Mouse (Mus musculus) heart, adult 2 months (tissue): ENCODE results near the gene Cct7. TPM values are rescaled to one million over a fixed set of nuclear protein-coding genes. Genes with fewer than 3 reads are reported as not detected.

ENCODE experiments used
- DNase-seq, 2 experiments: peaks; one replicate each; pipeline ENCODE4 v3.0.0; 2021
- H3K27ac ChIP-seq: fragments of 200-600 bp; 2 replicates; pipeline ENCODE4 v1.8.1; 2022
- H3K27me3 ChIP-seq: fragments of 200-500 bp; 2 replicates; pipeline ENCODE4 v1.6.1; 2012; ENCODE audit warnings: mild to moderate bottlenecking, low read length, inconsistent platforms, mixed read lengths; ENCODE audit not compliant: control insufficient read depth, insufficient read depth
- H3K36me3 ChIP-seq: fragments of 200-500 bp; 2 replicates; pipeline ENCODE4 v1.6.1; 2012; ENCODE audit warnings: low read length, inconsistent platforms; ENCODE audit not compliant: control insufficient read depth, insufficient read depth
- H3K4me1 ChIP-seq: fragments of 200-500 bp; 2 replicates; pipeline ENCODE4 v1.6.1; 2011; ENCODE audit warnings: low read length; ENCODE audit not compliant: control insufficient read depth, insufficient read depth
- H3K4me3 ChIP-seq: fragments of 200-600 bp; 2 replicates; pipeline ENCODE4 v1.8.1; 2022
- H3K79me2 ChIP-seq: fragments of 200-500 bp; replicated peaks from 2 replicates; pipeline ENCODE4 v1.6.1; 2012; ENCODE audit warnings: mild to moderate bottlenecking, inconsistent platforms, low read length, moderate library complexity, mixed read lengths; ENCODE audit not compliant: control insufficient read depth, insufficient read depth
- H3K9ac ChIP-seq: fragments of 200-500 bp; 2 replicates; pipeline ENCODE4 v1.6.1; 2012; ENCODE audit warnings: low read depth, mild to moderate bottlenecking, control low read depth, inconsistent platforms, low read length, mixed read lengths
- CTCF ChIP-seq: fragments of 200-600 bp; IDR thresholded peaks from 2 replicates; pipeline ENCODE4 v1.8.1; 2022; ENCODE audit warnings: antibody characterized with exemption, mild to moderate bottlenecking, moderate library complexity
- EP300 ChIP-seq: fragments of 200-500 bp; IDR thresholded peaks from 2 replicates; pipeline ENCODE4 v1.6.1; 2011; ENCODE audit warnings: low read depth, low read length, control low read depth; ENCODE audit not compliant: insufficient read depth
- POLR2A ChIP-seq: fragments of 200-500 bp; IDR thresholded peaks from 2 replicates; pipeline ENCODE4 v1.6.1; 2011; ENCODE audit warnings: mild to moderate bottlenecking, low read depth, low read length, control low read depth; ENCODE audit not compliant: insufficient read depth
- WGBS: fragments of 180-500 bp; shearing (Covaris S2); methylation state at CpG from one replicate; pipeline ENCODE4 v1.1.7; 2018; 5-methylcytosine and 5-hydroxymethylcytosine counted together
- intact Hi-C: fragments of 180-260 bp; cut with DNase I; formaldehyde crosslinking; loops from one replicate; pipeline ENCODE4 v1.15.1; 2025
- polyA plus RNA-seq: library from polyadenylated mRNA; depleted of rRNA; stranded (reverse); fragments of >200 nt; gene quantifications from 2 replicates; pipeline ENCODE4 v1.2.3, GENCODE M21; 2012
- total RNA-seq, 2 experiments: library from RNA; stranded (reverse); gene quantifications; 2 replicates each; pipeline ENCODE4 v1.2.3; 2021

Cct7 gene
- total and polyA plus RNA-seq, 3 experiments = 83.7 to 159 (median 144) TPM

DNA sequence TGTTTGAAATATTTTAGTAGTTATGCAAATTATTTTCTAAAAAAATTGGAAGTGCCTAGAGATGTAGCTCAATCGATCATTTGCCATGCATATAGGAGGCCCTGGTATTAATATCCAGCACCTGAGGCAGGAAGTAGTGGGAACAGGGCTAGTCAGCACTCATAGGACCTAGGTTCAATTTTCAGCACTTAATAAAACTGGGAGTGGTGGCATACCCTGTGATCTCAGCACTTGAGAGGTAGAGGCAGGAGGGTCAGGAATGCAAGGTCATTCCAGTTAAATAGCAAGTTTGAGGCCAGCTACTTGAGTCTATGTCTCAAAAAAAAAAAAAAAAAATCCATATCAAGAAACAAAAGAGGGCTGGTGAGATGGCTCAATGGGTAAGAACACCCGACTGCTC is 32.2 kb upstream of the Cct7 start:
- no peak for DNase-seq
- intact Hi-C loops = no loop called here
- H3K27ac ChIP-seq = no peak overlapping the region

DNA sequence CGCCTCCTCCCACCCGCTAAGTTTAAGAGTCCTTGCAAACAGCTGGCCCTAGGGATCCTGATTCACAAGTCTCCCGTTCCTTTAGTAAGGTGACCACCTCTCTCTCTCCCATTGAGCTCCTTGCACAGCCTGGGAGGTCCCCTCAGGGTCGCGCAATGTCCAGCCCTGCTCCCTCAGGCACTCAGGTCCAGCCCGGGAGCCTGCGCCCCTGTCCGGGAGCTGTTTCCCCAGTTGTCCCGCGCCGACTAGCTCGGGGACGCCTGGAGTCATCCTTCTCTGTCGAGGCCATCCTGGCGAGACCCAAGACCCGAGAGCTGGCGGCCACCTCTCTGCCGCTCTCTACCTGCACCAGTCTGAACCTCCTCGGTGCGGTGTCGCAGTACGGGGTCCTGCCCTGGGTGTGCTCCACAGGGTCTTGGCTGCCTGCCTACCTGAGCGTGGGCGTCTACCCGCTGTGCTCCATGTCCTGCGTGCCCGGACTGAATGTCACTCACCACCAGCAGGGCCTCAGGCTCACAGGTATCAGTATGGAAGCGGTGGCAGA is 27.4 kb upstream of the Cct7 start, which contains the start of gene Noto:
TSS of gene Noto (plus strand) at position 51 of the 544 bp plus-strand sequence.
- intact Hi-C loops = no loop called here
- Histone ChIP-seq H3K4me1 (no peaks in the 10 kb centered on the region), H3K27ac (no peak within 1 kb of the TSS), H3K4me3 (no peak within 1 kb of the TSS), H3K79me2 (no peaks in the 10 kb centered on the region), H3K27me3 (peaks cover 2% of the 10 kb centered on the region; the same call in 1 of the 2 replicates), H3K36me3 (no peaks in the 10 kb centered on the region), H3K9ac (no peak within 1 kb of the TSS)
- no peak for TF ChIP-seq CTCF
- no peak for TF ChIP-seq POLR2A
- TF ChIP-seq EP300 = no peak
- no peak for DNase-seq
- 18% methylated on average over 28 of the region's 28 CpGs for WGBS

More for the DNA sequence above, 32.2 kb upstream of the Cct7 start:
- Histone ChIP-seq H3K27me3 (peaks cover 2% of the 10 kb centered on the region; the same call in 1 of the 2 replicates), H3K36me3 (no peaks in the 10 kb centered on the region), H3K9ac (no peak overlapping the region), H3K79me2 (no peaks in the 10 kb centered on the region), H3K4me1 (no peaks in the 10 kb centered on the region), H3K4me3 (no peak overlapping the region)
- TF ChIP-seq POLR2A (no peak), CTCF (no peak), EP300 (no peak)
- WGBS = 77% methylated on average over 2 of the region's 2 CpGs

DNA sequence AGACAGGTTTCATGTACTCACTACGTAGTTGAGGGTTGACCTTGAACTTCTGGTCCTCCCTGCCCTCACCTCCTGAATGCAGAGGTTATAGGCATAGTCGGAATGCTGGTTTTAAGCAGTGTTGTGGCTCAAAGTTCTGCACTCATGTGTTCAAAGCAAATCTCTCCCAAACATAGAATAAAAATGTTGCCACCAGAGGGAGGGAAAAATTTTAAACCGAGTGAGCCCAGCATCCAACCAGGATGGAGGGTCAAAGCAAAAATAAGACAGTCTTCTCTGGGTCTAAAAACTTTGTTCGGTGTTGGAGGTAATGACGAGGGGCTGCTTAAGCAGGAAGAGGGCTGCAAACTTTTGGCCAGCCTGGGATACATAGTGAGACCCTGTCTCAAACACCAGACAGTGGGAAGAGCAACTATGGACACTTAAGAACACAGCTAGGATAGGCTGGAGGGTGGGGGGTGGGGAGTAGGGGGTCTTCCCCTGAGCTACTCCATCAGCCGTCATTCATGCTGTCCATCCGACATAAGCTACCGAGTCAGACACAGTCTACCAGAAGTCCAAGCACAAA is 20.0 kb upstream of the Cct7 start:
- H3K4me1 ChIP-seq = no peaks in the 10 kb centered on the region
- WGBS = 55% methylated on average over 8 of the region's 8 CpGs
- peak overlapping the region; percentile 92 for H3K4me3 ChIP-seq
- intact Hi-C loops = no loop called here
- H3K27ac ChIP-seq = 0 out of 2 replicates have a peak overlapping the region, but pooled peaks have one; percentile 12
- TF ChIP-seq CTCF (no peak), EP300 (no peak), POLR2A (no peak)
- no peak overlapping the region for H3K9ac ChIP-seq
- H3K36me3 ChIP-seq = no peaks in the 10 kb centered on the region
- DNase-seq = no peak
- H3K27me3 ChIP-seq = no peaks in the 10 kb centered on the region
- H3K79me2 ChIP-seq = no peaks in the 10 kb centered on the region

DNA sequence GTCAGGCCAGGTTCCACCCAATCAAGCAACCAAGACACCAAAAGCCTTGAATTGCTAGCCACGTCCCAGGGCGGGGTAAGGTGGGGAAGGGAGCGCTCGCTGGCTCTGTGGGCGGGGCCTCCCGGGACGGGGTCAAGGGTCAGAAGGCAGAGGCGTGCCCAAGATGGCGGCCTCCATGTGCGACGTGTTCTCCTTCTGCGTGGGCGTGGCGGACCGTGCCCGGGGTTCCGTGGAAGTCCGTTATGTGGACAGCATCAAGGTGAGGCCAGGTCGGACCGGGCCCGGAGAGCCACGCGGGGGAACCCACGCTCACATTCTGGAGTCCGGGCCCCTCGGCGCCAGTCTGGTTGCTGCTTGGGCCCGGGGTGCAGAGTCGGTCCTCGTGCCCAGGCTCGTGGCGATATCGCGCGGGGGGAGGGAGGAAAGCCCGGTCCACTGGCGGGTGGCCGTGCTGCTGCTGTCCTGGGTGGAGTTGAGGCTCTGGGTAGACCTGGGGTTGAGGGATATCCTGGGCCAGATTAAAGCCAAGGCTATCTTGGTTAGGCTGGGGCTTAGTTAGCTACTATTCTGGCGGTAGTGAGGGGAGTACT is 19.4 kb upstream of the Cct7 start, which contains the start of gene Smyd5:
TSS of gene Smyd5 (plus strand) at position 148 of the 590 bp plus-strand sequence.
- peak; percentile 86 to 90 for DNase-seq
- TF ChIP-seq POLR2A = no peak
- H3K4me3 ChIP-seq = peak within 1 kb of the TSS; percentile 92
- WGBS = under 1% methylated on average over 39 of the region's 39 CpGs
- H3K9ac ChIP-seq = peak within 1 kb of the TSS; percentile 60
- no peaks in the 10 kb centered on the region for H3K79me2 ChIP-seq
- H3K27ac ChIP-seq = 0 out of 2 replicates have a peak within 1 kb of the TSS, but pooled peaks have one; percentile 12
- H3K4me1 ChIP-seq = no peaks in the 10 kb centered on the region
- intact Hi-C loops = no loop called here
- H3K36me3 ChIP-seq = no peaks in the 10 kb centered on the region
- no peaks in the 10 kb centered on the region for H3K27me3 ChIP-seq

DNA sequence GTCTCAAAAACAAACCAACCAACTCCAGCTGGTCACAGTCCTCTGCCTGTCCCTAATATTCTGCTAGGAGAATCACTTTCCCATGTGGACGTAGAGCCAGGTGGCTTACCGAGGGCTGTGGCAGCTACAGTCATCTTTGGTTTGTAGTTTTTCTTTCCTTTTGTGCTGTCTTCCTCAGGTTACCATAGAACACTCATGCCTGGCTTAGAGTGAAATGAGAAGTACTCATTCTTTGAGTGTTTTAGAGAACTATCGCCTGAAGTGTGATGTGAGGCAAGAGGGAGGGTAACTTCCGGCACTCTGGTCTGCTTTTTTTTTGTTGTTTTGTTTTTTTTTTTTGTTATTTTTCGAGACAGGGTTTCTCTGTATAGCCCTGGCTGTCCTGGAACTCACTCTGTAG is 17.4 kb upstream of the Cct7 start:
- H3K4me1 ChIP-seq = no peaks in the 10 kb centered on the region
- H3K9ac ChIP-seq = no peak overlapping the region
- H3K36me3 ChIP-seq = no peaks in the 10 kb centered on the region
- intact Hi-C loops = no loop called here
- no peak overlapping the region for H3K4me3 ChIP-seq
- H3K27ac ChIP-seq = no peak overlapping the region
- no peak for DNase-seq
- 77% methylated on average over 5 of the region's 5 CpGs for WGBS
- H3K27me3 ChIP-seq = no peaks in the 10 kb centered on the region
- H3K79me2 ChIP-seq = no peaks in the 10 kb centered on the region
- no peak for TF ChIP-seq CTCF
- TF ChIP-seq POLR2A = no peak
- TF ChIP-seq EP300 = no peak

DNA sequence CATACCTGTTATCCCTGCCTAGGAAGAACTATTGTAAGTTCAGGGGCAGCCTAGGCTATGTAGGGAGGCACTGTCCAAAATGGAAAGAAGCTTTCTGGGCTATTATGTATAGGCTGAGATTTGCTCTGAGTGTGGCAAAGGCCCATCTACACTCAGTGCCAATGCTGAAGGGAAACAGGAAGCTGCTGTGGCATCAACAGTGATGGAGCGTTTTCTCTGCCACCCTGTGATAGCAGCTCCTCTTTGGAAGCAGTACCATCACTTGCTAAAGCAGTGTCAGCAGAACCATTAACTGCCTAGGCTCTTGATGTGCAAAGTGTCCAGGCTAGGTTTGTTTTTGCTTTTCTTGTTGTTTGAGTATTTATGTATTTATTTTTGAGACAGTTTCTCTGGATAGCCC is 15.1 kb upstream of the Cct7 start:
- Histone ChIP-seq H3K79me2 (no peaks in the 10 kb centered on the region), H3K27me3 (no peaks in the 10 kb centered on the region), H3K4me1 (no peaks in the 10 kb centered on the region), H3K27ac (no peak overlapping the region), H3K36me3 (no peaks in the 10 kb centered on the region), H3K4me3 (no peak overlapping the region), H3K9ac (no peak overlapping the region)
- 62% methylated on average over 1 of the region's 1 CpGs for WGBS
- intact Hi-C loops = no loop called here
- no peak for DNase-seq
- TF ChIP-seq CTCF (no peak), POLR2A (no peak), EP300 (no peak)
